Mouse (Mus musculus) limb, embryonic 10.5 days (tissue): ENCODE measurements around the gene Mrs2. TPM values are rescaled to one million over a fixed set of nuclear protein-coding genes. Genes with fewer than 3 reads are reported as not detected.
A peak's percentile ranks its signal among the peaks of the same experiment; 100 is the strongest.
"Not testable (repeated sequence)": the region's sequence is repeated elsewhere in the genome, so short reads cannot be mapped to it uniquely, and the experiment has no call there.

ENCODE experiments used
- DNase-seq: peaks from one replicate; pipeline ENCODE4 v3.0.0-alpha.2; 2017; ENCODE audit warnings: low spot score
- H3K27ac ChIP-seq: fragments of 300-500 bp; sonication (generic); 2 replicates; pipeline ENCODE4 v1.5.1; 2016; ENCODE audit warnings: mild to moderate bottlenecking
- H3K27me3 ChIP-seq: fragments of 300-500 bp; sonication (generic); 2 replicates; pipeline ENCODE4 v1.6.1; 2016; ENCODE audit warnings: low read depth, mild to moderate bottlenecking; ENCODE audit not compliant: poor library complexity, severe bottlenecking
- H3K36me3 ChIP-seq: fragments of 300-500 bp; sonication (generic); 2 replicates; pipeline ENCODE4 v1.6.1; 2016; ENCODE audit warnings: mild to moderate bottlenecking, moderate library complexity
- H3K4me1 ChIP-seq: fragments of 300-500 bp; sonication (generic); 2 replicates; pipeline ENCODE4 v1.6.1; 2016
- H3K4me3 ChIP-seq: fragments of 300-500 bp; sonication (generic); 2 replicates; pipeline ENCODE4 v1.5.1; 2016; ENCODE audit warnings: mild to moderate bottlenecking, moderate library complexity
- H3K9me3 ChIP-seq: fragments of 300-500 bp; sonication (generic); replicated peaks from 2 replicates; pipeline ENCODE4 v1.6.1; 2016; ENCODE audit warnings: mild to moderate bottlenecking
- WGBS: fragments of 180-500 bp; shearing (Covaris S2); methylation state at CpG from one replicate; pipeline ENCODE4 v1.1.7; 2016; 5-methylcytosine and 5-hydroxymethylcytosine counted together
- polyA plus RNA-seq: library from polyadenylated mRNA; unstranded; fragments of >200 nt; fragmentation: Nextera tagmentation; extraction: Ambion mirVana; gene quantifications from 2 replicates; pipeline ENCODE4 v1.2.1, GENCODE M21; 2016

Gene Mrs2
- polyA plus RNA-seq, 1 experiment from 2014 or later: 18.5 TPM

DNA sequence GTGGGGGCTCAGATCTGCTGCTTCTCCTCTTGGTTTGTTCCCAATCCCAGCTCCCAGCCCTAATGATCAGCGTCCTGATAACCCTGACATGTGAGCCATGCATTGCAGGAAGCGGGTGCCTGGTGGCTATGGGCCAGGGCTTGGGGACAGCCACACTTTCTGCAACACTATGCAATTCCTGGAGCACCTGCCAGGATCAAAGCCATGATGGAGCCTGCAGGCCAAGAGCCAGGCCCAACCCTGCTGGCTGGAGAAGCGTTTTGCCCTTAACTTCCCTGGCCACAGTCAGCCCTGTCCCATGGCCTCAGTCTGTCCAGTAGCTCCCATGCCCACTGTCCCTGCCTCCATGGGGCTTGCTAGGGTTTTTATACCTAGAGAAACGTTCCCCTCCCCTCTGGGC is 2.2 kb upstream of the Mrs2 start:
- H3K27ac ChIP-seq: no peak overlapping the region
- WGBS: 70% methylated on average over 4 of the region's 4 CpGs

DNA sequence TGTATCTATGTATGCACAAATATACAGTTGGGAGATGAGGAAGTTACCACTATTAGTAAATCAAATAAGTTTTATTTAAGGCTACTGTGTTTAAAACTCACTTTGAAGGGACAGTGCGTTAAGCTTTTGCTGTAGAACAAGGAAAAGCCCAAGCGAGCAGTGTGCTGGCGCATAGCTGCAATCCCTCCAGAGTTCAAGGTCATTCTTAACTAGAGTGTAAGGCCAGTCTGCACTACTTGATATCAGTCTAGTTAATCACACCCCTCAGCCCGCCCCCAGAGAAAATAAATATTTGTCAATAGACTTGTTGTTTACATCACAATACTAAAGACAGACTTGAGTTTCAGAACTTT is 337 bp upstream of the Mrs2 start:
- DNase-seq: no peak
- no peaks in the 10 kb centered on the region for H3K27me3 ChIP-seq
- H3K4me1 ChIP-seq: peaks cover 23% of the 10 kb centered on the region; the same call in 1 of the 2 replicates
- peaks cover 11% of the 10 kb centered on the region for H3K36me3 ChIP-seq
- H3K9me3 ChIP-seq: no peaks in the 10 kb centered on the region
- peak overlapping the region; percentile 88 for H3K4me3 ChIP-seq
- WGBS: 62% methylated on average over 4 of the region's 4 CpGs
- H3K27ac ChIP-seq: peak overlapping the region; percentile 92

More for the DNA sequence above, 2.2 kb upstream of the Mrs2 start:
- DNase-seq: no peak
- no peak overlapping the region for H3K4me3 ChIP-seq
- peaks cover 4% of the 10 kb centered on the region for H3K36me3 ChIP-seq
- no peaks in the 10 kb centered on the region for H3K9me3 ChIP-seq
- H3K27me3 ChIP-seq: no peaks in the 10 kb centered on the region
- peaks cover 23% of the 10 kb centered on the region; the same call in 1 of the 2 replicates for H3K4me1 ChIP-seq

DNA sequence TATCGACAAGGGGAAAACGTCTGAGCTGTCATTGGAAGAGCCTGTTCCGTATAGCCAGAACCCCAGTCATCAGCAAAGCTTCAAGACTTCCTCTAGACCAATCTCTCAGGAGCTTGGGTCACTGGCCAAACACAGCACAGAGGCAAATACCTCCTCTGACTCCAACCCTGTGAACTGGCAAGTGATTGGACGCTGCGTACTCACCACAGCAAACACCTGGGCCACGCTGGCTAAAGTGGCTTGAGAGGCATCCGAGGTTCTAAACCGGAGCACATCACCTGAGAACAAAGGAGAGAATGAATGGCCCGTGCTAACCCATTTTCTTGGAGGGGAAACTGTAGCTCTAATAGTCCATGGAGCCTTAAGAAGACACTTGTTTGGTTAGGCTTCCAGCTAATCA is 1.9 kb downstream of the Mrs2 start:
- Histone ChIP-seq H3K4me1 (peaks cover 23% of the 10 kb centered on the region; the same call in 1 of the 2 replicates), H3K9me3 (no peaks in the 10 kb centered on the region), H3K27ac (no peak overlapping the region), H3K36me3 (peaks cover 11% of the 10 kb centered on the region), H3K27me3 (no peaks in the 10 kb centered on the region), H3K4me3 (no peak overlapping the region)
- 92% methylated on average over 9 of the region's 9 CpGs for WGBS
- no peak for DNase-seq

DNA sequence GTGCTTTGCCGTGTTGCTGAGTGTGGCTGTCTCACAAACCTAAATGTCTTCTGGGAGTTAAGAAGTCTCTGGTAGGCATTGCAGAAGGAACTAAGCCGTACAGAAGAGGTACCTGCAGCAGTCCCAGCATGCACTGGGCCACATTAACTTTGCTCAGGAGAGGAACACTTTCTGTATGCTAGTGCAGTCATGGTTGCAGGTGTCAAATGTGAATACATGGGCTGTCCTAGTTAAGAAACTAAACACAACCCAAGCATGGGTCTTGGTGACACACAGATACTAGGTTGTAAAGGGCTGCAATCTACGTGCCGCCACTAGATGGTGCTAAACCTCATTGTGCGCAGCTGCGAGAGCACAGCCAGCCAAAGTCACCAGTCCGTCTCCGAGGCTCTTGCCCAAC is 13.1 kb downstream of the Mrs2 start:
- H3K27me3 ChIP-seq: no peaks in the 10 kb centered on the region
- no peaks in the 10 kb centered on the region for H3K4me1 ChIP-seq
- H3K4me3 ChIP-seq: no peak overlapping the region
- peaks cover 39% of the 10 kb centered on the region for H3K36me3 ChIP-seq
- WGBS: 92% methylated on average over 8 of the region's 8 CpGs
- peaks cover 3% of the 10 kb centered on the region; the same call in 1 of the 2 replicates for H3K9me3 ChIP-seq
- no peak for DNase-seq
- H3K27ac ChIP-seq: no peak overlapping the region

- Histone ChIP-seq H3K36me3 (peaks cover 78% of the 10 kb centered on the region), H3K9me3 (peaks cover 3% of the 10 kb centered on the region; the same call in 1 of the 2 replicates), H3K4me3 (no peak overlapping the region), H3K4me1 (no peaks in the 10 kb centered on the region), H3K27ac (no peak overlapping the region), H3K27me3 (no peaks in the 10 kb centered on the region)
- no peak for DNase-seq
These were observed 17.2 kb downstream of the Mrs2 start for GRCm38 (mm10) chr13:25002965-25003364.

DNA sequence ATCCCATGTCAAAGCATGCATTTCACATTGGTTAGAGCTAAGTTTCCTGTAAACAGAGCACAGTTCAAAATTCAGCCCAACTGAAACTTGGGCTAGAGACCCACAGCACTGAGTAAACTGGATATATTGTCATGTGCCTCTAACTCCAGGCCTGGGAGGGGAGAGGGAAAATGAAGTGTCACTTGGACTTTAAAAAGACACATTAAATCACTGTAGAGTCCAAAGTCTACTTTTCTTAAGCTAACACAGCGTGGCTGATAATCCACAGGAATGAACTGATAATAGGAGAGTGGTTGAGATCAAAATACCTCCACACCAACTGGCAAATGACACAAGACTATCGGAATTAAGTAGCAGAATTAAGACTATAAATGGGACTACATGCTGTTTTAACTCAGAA is 20.6 kb downstream of the Mrs2 start:
- no peaks in the 10 kb centered on the region for H3K9me3 ChIP-seq
- WGBS: 90% methylated on average over 2 of the region's 2 CpGs
- H3K4me3 ChIP-seq: no peak overlapping the region
- no peaks in the 10 kb centered on the region for H3K27me3 ChIP-seq
- no peaks in the 10 kb centered on the region for H3K4me1 ChIP-seq
- H3K27ac ChIP-seq: no peak overlapping the region
- no peak for DNase-seq
- peaks cover 89% of the 10 kb centered on the region for H3K36me3 ChIP-seq

DNA sequence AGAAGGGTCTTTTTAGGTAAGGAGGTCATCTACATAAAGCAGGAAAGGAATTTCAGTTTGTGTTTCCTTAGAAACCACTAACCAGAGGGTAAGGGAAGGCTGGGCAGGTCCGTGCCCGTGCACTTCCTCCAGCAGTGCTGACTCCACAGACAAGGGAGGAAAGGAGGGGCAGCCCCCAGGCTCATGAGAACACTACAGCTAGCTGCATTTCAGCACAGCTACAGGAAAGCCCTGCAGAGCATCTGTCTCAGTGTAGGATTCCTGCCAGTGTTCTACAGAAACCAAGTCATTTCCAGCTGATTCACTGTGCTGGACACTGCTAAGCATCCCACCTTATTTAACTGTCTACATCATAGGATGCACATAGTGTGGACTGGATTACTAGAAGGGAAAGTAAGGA is 27.0 kb downstream of the Mrs2 start:
- Histone ChIP-seq H3K4me3 (no peak overlapping the region), H3K27me3 (no peaks in the 10 kb centered on the region), H3K9me3 (no peaks in the 10 kb centered on the region), H3K36me3 (peaks cover 81% of the 10 kb centered on the region), H3K27ac (no peak overlapping the region), H3K4me1 (no peaks in the 10 kb centered on the region)
- DNase-seq: no peak
- 69% methylated on average over 2 of the region's 2 CpGs for WGBS

- 90% methylated on average over 6 of the region's 6 CpGs for WGBS
- peaks cover 39% of the 10 kb centered on the region for H3K36me3 ChIP-seq
- no peaks in the 10 kb centered on the region for H3K27me3 ChIP-seq
- DNase-seq: no peak
- H3K9me3 ChIP-seq: no peaks in the 10 kb centered on the region
- H3K4me1 ChIP-seq: no peaks in the 10 kb centered on the region
- no peak overlapping the region for H3K4me3 ChIP-seq
- H3K27ac ChIP-seq: no peak overlapping the region
These were observed 31.2 kb downstream of the Mrs2 start for GRCm38 (mm10) chr13:24989006-24989405.

DNA sequence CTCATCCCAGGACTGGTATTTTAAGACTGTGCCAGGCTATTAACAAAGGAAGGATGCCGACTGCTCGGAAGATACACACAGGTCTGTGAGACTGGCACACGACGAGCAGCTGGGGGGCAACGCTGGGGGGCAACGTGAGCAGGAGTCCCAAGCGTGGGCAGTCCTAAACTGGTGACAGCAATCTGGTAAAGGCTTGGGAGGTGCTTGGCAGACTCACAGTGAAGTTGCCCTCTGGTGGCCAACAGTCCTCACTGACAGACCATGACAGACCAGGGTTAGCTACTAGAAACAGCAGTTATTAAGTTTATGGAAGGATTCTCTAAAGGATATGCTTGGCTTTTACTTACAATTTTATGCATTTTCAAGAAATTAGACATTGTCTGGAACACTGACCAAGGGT is 31.8 kb downstream of the Mrs2 start:
- no peak overlapping the region for H3K27ac ChIP-seq
- DNase-seq: peak; percentile 39
- H3K27me3 ChIP-seq: no peaks in the 10 kb centered on the region
- no peak overlapping the region for H3K4me3 ChIP-seq
- H3K4me1 ChIP-seq: no peaks in the 10 kb centered on the region
- WGBS: 50% methylated on average over 7 of the region's 7 CpGs
- no peaks in the 10 kb centered on the region for H3K9me3 ChIP-seq
- H3K36me3 ChIP-seq: peaks cover 33% of the 10 kb centered on the region

- H3K36me3 ChIP-seq: peaks cover 11% of the 10 kb centered on the region
- H3K4me3 ChIP-seq: no peak overlapping the region
- no peaks in the 10 kb centered on the region for H3K27me3 ChIP-seq
- no peaks in the 10 kb centered on the region for H3K4me1 ChIP-seq
- no peaks in the 10 kb centered on the region for H3K9me3 ChIP-seq
- H3K27ac ChIP-seq: no peak overlapping the region
- DNase-seq: no peak
- WGBS: 84% methylated on average over 2 of the region's 2 CpGs
These were observed 34.7 kb downstream of the Mrs2 start for GRCm38 (mm10) chr13:24985435-24985834.

GRCm38 (mm10) chr13:24981031-24981430 is 39.1 kb downstream of the Mrs2 start:
- Histone ChIP-seq H3K27me3 (no peaks in the 10 kb centered on the region), H3K36me3 (no peaks in the 10 kb centered on the region), H3K27ac (no peak overlapping the region), H3K9me3 (no peaks in the 10 kb centered on the region), H3K4me3 (no peak overlapping the region), H3K4me1 (no peaks in the 10 kb centered on the region)
- no peak for DNase-seq
- 90% methylated on average over 6 of the region's 6 CpGs for WGBS

- Histone ChIP-seq H3K27ac (no peak overlapping the region), H3K9me3 (no peaks in the 10 kb centered on the region), H3K36me3 (no peaks in the 10 kb centered on the region), H3K27me3 (no peaks in the 10 kb centered on the region), H3K4me1 (no peaks in the 10 kb centered on the region), H3K4me3 (no peak overlapping the region)
- WGBS: 91% methylated on average over 5 of the region's 5 CpGs
- no peak for DNase-seq
These were observed 42.3 kb downstream of the Mrs2 start for GRCm38 (mm10) chr13:24977820-24978342.

DNA sequence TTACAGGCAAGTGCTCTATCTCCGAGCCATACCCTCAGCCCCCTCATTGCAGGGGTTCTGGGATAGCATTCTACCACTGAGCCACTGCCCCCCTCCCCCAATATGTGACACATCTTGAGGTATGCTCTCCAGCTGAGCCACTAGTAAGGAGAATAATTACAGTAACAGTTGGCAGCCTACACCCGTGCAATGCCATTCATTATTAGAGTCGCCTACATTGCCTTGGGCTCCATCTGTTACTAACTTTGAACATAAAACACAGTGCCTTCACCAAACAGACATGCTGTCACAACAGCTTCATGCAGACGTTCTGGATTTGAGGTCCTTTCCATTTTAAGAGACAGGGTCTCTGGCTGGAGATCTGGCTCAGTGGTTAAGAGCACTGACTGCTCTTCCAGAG is 43.8 kb downstream of the Mrs2 start:
- no peaks in the 10 kb centered on the region for H3K4me1 ChIP-seq
- H3K27ac ChIP-seq: no peak overlapping the region
- H3K9me3 ChIP-seq: no peaks in the 10 kb centered on the region
- H3K4me3 ChIP-seq: no peak overlapping the region
- DNase-seq: no peak
- no peaks in the 10 kb centered on the region for H3K36me3 ChIP-seq
- H3K27me3 ChIP-seq: no peaks in the 10 kb centered on the region
- WGBS: 82% methylated on average over 4 of the region's 4 CpGs

- not testable (repeated sequence) for H3K27ac ChIP-seq, H3K36me3 ChIP-seq, H3K4me1 ChIP-seq, H3K27me3 ChIP-seq, H3K9me3 ChIP-seq, DNase-seq, H3K4me3 ChIP-seq
- WGBS: 92% methylated on average over 3 of the region's 3 CpGs
These were observed 48.4 kb downstream of the Mrs2 start for GRCm38 (mm10) chr13:24971776-24972175.
